ENCODE assay signal across 8 mouse cellular contexts in the genomic region with DNA sequence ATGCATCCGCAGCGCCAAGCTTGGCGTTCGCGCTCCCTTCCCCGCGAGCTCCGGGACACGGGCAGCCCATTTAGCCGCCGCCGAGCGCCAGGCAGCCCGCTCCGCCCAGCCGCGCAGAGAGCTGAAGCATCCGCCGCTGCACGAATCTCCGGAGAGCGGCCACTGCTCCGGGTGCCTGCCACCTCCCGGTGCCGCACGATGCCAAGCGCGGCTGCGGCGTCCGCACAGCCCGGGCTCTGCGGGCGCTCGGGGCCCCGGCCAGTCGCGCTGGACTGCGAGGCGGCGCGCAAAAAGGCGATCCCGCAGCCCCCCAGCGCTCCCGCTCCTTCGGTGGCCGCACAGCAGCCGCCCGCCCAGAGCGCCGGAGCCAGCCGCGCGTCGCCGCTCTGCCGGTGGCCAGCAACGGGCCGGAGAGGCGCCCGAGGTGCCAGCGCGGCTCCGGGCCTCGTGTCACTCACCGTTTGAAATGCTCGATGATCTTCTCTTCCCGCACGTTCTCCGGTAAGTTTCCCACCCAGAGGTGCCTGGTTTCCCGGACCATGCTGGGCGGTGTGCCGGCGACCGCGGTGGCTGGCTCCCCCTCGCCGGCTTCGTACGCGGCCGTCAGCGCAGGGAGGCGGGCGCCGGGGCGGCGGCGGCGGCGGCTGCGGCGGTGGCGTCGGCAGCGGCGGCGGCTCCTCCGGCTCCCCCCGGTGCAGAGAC. TPM values are rescaled to one million over a fixed set of nuclear protein-coding genes. Genes with fewer than 3 reads are reported as not detected.
DNase-seq lines count a peak whose midpoint lies in the region; ATAC-seq and TF ChIP-seq lines count a peak whose summit lies in the region.

No protein-coding gene starts in this region.

- H3K4me1 ChIP-seq in forebrain, embryonic 15.5 days: peaks cover 55% of the 10 kb centered on the region
- H3K4me1 ChIP-seq in hindbrain, embryonic 16.5 days (ENCODE audit: control insufficient read depth, insufficient read depth, low read depth, low read length): peaks cover 23% of the 10 kb centered on the region
- peaks cover 20 to 21% of the 10 kb centered on the region in 2 experiments for H3K4me1 ChIP-seq in liver, embryonic 14.5 days (replicated peaks; ENCODE audit: control insufficient read depth in 2 of 2, insufficient read depth in 2 of 2, low read length in 1 of 2)
- H3K4me1 ChIP-seq in neural tube, embryonic 15.5 days: peaks cover 31% of the 10 kb centered on the region

- H3K9ac ChIP-seq in forebrain, embryonic 15.5 days (replicated peaks): peak overlapping the region; percentile 96
- peak overlapping the region; percentile 97 for H3K9ac ChIP-seq in hindbrain, embryonic 16.5 days (ENCODE audit: low read depth, low read length)
- peak overlapping the region; percentile 96 for H3K9ac ChIP-seq in liver, embryonic 14.5 days (replicated peaks)
- H3K9ac ChIP-seq in neural tube, embryonic 15.5 days (replicated peaks): peak overlapping the region; percentile 93

- no peaks in the 10 kb centered on the region for H3K36me3 ChIP-seq in forebrain, embryonic 15.5 days
- H3K36me3 ChIP-seq in hindbrain, embryonic 16.5 days (ENCODE audit: control insufficient read depth, insufficient read depth, low read length): no peaks in the 10 kb centered on the region
- no peaks in the 10 kb centered on the region for H3K36me3 ChIP-seq in liver, embryonic 14.5 days (replicated peaks; ENCODE audit: control insufficient read depth, insufficient read depth, low read depth)
- no peaks in the 10 kb centered on the region for H3K36me3 ChIP-seq in neural tube, embryonic 15.5 days

- WGBS in forebrain, embryonic 15.5 days: under 1% methylated on average over 101 of the region's 101 CpGs
- WGBS in hindbrain, embryonic 16.5 days: under 1% methylated on average over 75 of the region's 101 CpGs
- WGBS in liver, embryonic 14.5 days (ENCODE audit: insufficient replicate concordance): under 1% methylated on average over 90 of the region's 101 CpGs
- WGBS in neural tube, embryonic 15.5 days: under 1% methylated on average over 90 of the region's 101 CpGs

- peak overlapping the region; percentile 99 for H3K4me3 ChIP-seq in forebrain, embryonic 15.5 days
- H3K4me3 ChIP-seq in hindbrain, embryonic 16.5 days (ENCODE audit: low read length): peak overlapping the region; percentile 96
- peak overlapping the region; percentile 98 to 99 for H3K4me3 ChIP-seq in liver, embryonic 14.5 days (ENCODE audit: insufficient read depth in 1 of 2, low read depth in 2 of 2, low read length in 2 of 2)
- H3K4me3 ChIP-seq in neural tube, embryonic 15.5 days (replicated peaks): peak overlapping the region; percentile 89

- peak; percentile 53 for DNase-seq in ovary, postnatal 36 days (ENCODE audit: low spot score)
- DNase-seq in ovary, postnatal 14 days (ENCODE audit: low spot score): no peak
- DNase-seq in c-Kit-positive CD71-positive TER-119-positive erythroid progenitor cells, embryonic 14.5 days (ENCODE audit: low spot score): peak; percentile 42
- DNase-seq in liver, embryonic 14.5 days (ENCODE audit: low read depth in 3 of 3, low spot score in 3 of 3): no peak
- DNase-seq in urinary bladder, postnatal 25 days (ENCODE audit: low spot score): peak; percentile 33

- peak overlapping the region; percentile 98 for H3K27ac ChIP-seq in forebrain, embryonic 15.5 days (replicated peaks)
- H3K27ac ChIP-seq in hindbrain, embryonic 16.5 days (ENCODE audit: low read depth, low read length): peak overlapping the region; percentile 97
- peak overlapping the region; percentile 96 for H3K27ac ChIP-seq in liver, embryonic 14.5 days
- H3K27ac ChIP-seq in neural tube, embryonic 15.5 days (replicated peaks): peak overlapping the region; percentile 97

- H3K9me3 ChIP-seq in forebrain, embryonic 15.5 days: no peaks in the 10 kb centered on the region
- no peaks in the 10 kb centered on the region for H3K9me3 ChIP-seq in hindbrain, embryonic 16.5 days (ENCODE audit: control insufficient read depth, low read length)
- H3K9me3 ChIP-seq in liver, embryonic 14.5 days (ENCODE audit: control insufficient read depth, low read length): no peaks in the 10 kb centered on the region
- H3K9me3 ChIP-seq in neural tube, embryonic 15.5 days (replicated peaks): no peaks in the 10 kb centered on the region

- peak overlapping the region; percentile 89 for H3K4me2 ChIP-seq in forebrain, embryonic 15.5 days (replicated peaks)
- peak overlapping the region; percentile 72 for H3K4me2 ChIP-seq in hindbrain, embryonic 16.5 days (ENCODE audit: low read length)
- H3K4me2 ChIP-seq in liver, embryonic 14.5 days (ENCODE audit: low read depth): peak overlapping the region; percentile 98
- H3K4me2 ChIP-seq in neural tube, embryonic 15.5 days: peak overlapping the region; percentile 76

- TF ChIP-seq CTCF in liver, embryonic 14.5 days (IDR thresholded peaks at IDR 0.05; ENCODE audit: low read depth): no peak

- H3K27me3 ChIP-seq in forebrain, embryonic 15.5 days: no peaks in the 10 kb centered on the region
- H3K27me3 ChIP-seq in hindbrain, embryonic 16.5 days (replicated peaks; ENCODE audit: control insufficient read depth, insufficient read depth, low read length): no peaks in the 10 kb centered on the region
- H3K27me3 ChIP-seq in liver, embryonic 14.5 days (ENCODE audit: control insufficient read depth, insufficient read depth, low read length): no peaks in the 10 kb centered on the region
- no peaks in the 10 kb centered on the region for H3K27me3 ChIP-seq in neural tube, embryonic 15.5 days (replicated peaks)

- ATAC-seq in forebrain, embryonic 15.5 days (replicated peaks): peak; percentile 5
- ATAC-seq in hindbrain, embryonic 16.5 days: no peak
- ATAC-seq in liver, embryonic 14.5 days (ENCODE audit: insufficient read depth): peak; percentile 34
- peak; percentile 13 for ATAC-seq in neural tube, embryonic 15.5 days (ENCODE audit: low FRiP score)

- TF ChIP-seq EP300 in liver, embryonic 14.5 days (IDR thresholded peaks at IDR 0.05; ENCODE audit: low read depth): no peak

RNA-seq across cellular contexts. Expression of a gene that starts 0.5 kb away (rescaled TPM):
- 18.5 and 18.9 TPM in 2 replicates for polyA plus RNA-seq in forebrain, embryonic 15.5 days (2015; fragmentation: Nextera tagmentation; extraction: Ambion mirVana)
- 10.1 and 11.8 TPM in 2 replicates for polyA plus RNA-seq in hindbrain, embryonic 16.5 days (2015; fragmentation: Nextera tagmentation; extraction: Ambion mirVana)
- polyA plus RNA-seq in liver, embryonic 14.5 days (2012; rRNA removed): 2.5 and 4.0 TPM in 2 replicates
- polyA plus RNA-seq in liver, embryonic 14.5 days (2014; fragmentation: Nextera tagmentation; extraction: Ambion mirVana): 3.4 and 3.8 TPM in 2 replicates
- polyA plus RNA-seq in neural tube, embryonic 15.5 days (2015; fragmentation: Nextera tagmentation; extraction: Ambion mirVana): 13.4 and 13.7 TPM in 2 replicates

Comparison
In these comparisons a context has a peak if more than half of its experiments do, and no peak if none do; other contexts are left out.
1. DNase-seq: peak in ovary, postnatal 36 days (single experiment), c-Kit-positive CD71-positive TER-119-positive erythroid progenitor cells, embryonic 14.5 days (single experiment) and urinary bladder, postnatal 25 days (single experiment); none in ovary, postnatal 14 days (single experiment) and liver, embryonic 14.5 days (0 of 3).
2. Peak in every context shown above with its lines, with median percentiles within 50 percentile points of each other: H3K27ac ChIP-seq, H3K4me2 ChIP-seq, H3K4me3 ChIP-seq and H3K9ac ChIP-seq.